Mouse (Mus musculus) midbrain, embryonic 16.5 days (tissue): ENCODE results near the gene Eps8l2. TPM values are rescaled to one million over a fixed set of nuclear protein-coding genes. Genes with fewer than 3 reads are reported as not detected.

Experiments
- ATAC-seq: fragments of 200-750 bp; cut with Nextera tagmentation; 2 replicates; pipeline ENCODE4 v1.8.0; 2017; ENCODE audit warnings: moderate TSS enrichment
- H3K27ac ChIP-seq: fragments of 300-500 bp; sonication (generic); 2 replicates; pipeline ENCODE4 v1.5.1; 2014; ENCODE audit warnings: mild to moderate bottlenecking, low read length, mixed read lengths
- H3K27me3 ChIP-seq: fragments of 300-500 bp; sonication (generic); 2 replicates; pipeline ENCODE4 v1.6.1; 2014; ENCODE audit warnings: low read depth, low read length, mixed read lengths; ENCODE audit not compliant: control insufficient read depth, insufficient read depth
- H3K36me3 ChIP-seq: fragments of 300-500 bp; sonication (generic); 2 replicates; pipeline ENCODE4 v1.6.1; 2014; ENCODE audit warnings: mild to moderate bottlenecking, low read length, moderate library complexity, mixed read lengths; ENCODE audit not compliant: control insufficient read depth, insufficient read depth
- H3K4me1 ChIP-seq: fragments of 300-500 bp; sonication (generic); 2 replicates; pipeline ENCODE4 v1.6.1; 2014; ENCODE audit warnings: mild to moderate bottlenecking, low read length, mixed read lengths; ENCODE audit not compliant: control insufficient read depth, insufficient read depth
- H3K4me2 ChIP-seq: fragments of 300-500 bp; sonication (generic); 2 replicates; pipeline ENCODE4 v1.6.1; 2014; ENCODE audit warnings: mild to moderate bottlenecking, low read length, mixed read lengths
- H3K4me3 ChIP-seq: fragments of 300-500 bp; sonication (generic); 2 replicates; pipeline ENCODE4 v1.5.1; 2014; ENCODE audit warnings: low read depth, mild to moderate bottlenecking, low read length, moderate library complexity, mixed read lengths
- H3K9ac ChIP-seq: fragments of 300-500 bp; sonication (generic); 2 replicates; pipeline ENCODE4 v1.6.1; 2014; ENCODE audit warnings: low read depth, low read length, mixed read lengths
- H3K9me3 ChIP-seq: fragments of 300-500 bp; sonication (generic); replicated peaks from 2 replicates; pipeline ENCODE4 v1.6.1; 2014; ENCODE audit warnings: mild to moderate bottlenecking, low read length, mixed read lengths; ENCODE audit not compliant: control insufficient read depth, poor library complexity, severe bottlenecking
- WGBS: fragments of 180-500 bp; shearing (Covaris S2); extraction: QIAGEN DNeasy Blood & Tissue Kit; methylation state at CpG from one replicate; pipeline ENCODE4 v1.1.7; 2014; 5-methylcytosine and 5-hydroxymethylcytosine counted together
- polyA plus RNA-seq: library from polyadenylated mRNA; unstranded; fragments of >200 nt; fragmentation: Nextera tagmentation; extraction: Ambion mirVana; gene quantifications from 2 replicates; pipeline ENCODE4 v1.2.1, GENCODE M21; 2015

Eps8l2 gene
- polyA plus RNA-seq, result 0.61 and 1.0 TPM in 2 replicates

GRCm38 (mm10) chr7:141338576-141339131 lies at the start of gene Eps8l2:
Eps8l2 (plus strand) TSS chr7:141338880.
- Histone ChIP-seq H3K4me3 (no peak within 1 kb of the TSS), H3K4me2 (peak within 1 kb of the TSS; percentile 32), H3K9ac (no peak within 1 kb of the TSS), H3K4me1 (no peaks in the 10 kb centered on the region), H3K9me3 (no peaks in the 10 kb centered on the region), H3K27me3 (peaks cover 8% of the 10 kb centered on the region; the same call in 1 of the 2 replicates), H3K36me3 (no peaks in the 10 kb centered on the region), H3K27ac (no peak within 1 kb of the TSS)
- no peak for ATAC-seq
- WGBS, result 4% methylated on average over 23 of the region's 23 CpGs

- peak; percentile 70 for ATAC-seq
- H3K4me1 ChIP-seq, result peaks cover 16% of the 10 kb centered on the region
- peaks cover 38% of the 10 kb centered on the region for H3K27me3 ChIP-seq
- H3K27ac ChIP-seq, result no peak within 1 kb of the TSS
- 1% methylated on average over 46 of the region's 46 CpGs for WGBS
- H3K4me2 ChIP-seq, result peak within 1 kb of the TSS; percentile 92
- no peaks in the 10 kb centered on the region for H3K9me3 ChIP-seq
- peak within 1 kb of the TSS; percentile 51 for H3K4me3 ChIP-seq
- H3K36me3 ChIP-seq, result no peaks in the 10 kb centered on the region
- H3K9ac ChIP-seq, result peak within 1 kb of the TSS; percentile 72
Measured at GRCm38 (mm10) chr7:141291921-141292582, 46.6 kb upstream of the Eps8l2 start, which contains the start of gene Drd4. Drd4 (plus strand) TSS chr7:141292006.

GRCm38 (mm10) chr7:141292583-141293388 lies 45.9 kb upstream of the Eps8l2 start:
- H3K4me2 ChIP-seq, result peak overlapping the region; percentile 92
- ATAC-seq, result no peak
- no peaks in the 10 kb centered on the region for H3K36me3 ChIP-seq
- no peak overlapping the region; the same call in 1 of the 2 replicates for H3K9ac ChIP-seq
- peak overlapping the region; percentile 51; the same call in 1 of the 2 replicates for H3K4me3 ChIP-seq
- H3K27ac ChIP-seq, result no peak overlapping the region
- 27% methylated on average over 15 of the region's 15 CpGs for WGBS
- peaks cover 38% of the 10 kb centered on the region for H3K27me3 ChIP-seq
- no peaks in the 10 kb centered on the region for H3K9me3 ChIP-seq
- peaks cover 16% of the 10 kb centered on the region for H3K4me1 ChIP-seq

- Histone ChIP-seq H3K4me2 (peak overlapping the region; percentile 73), H3K27ac (no peak overlapping the region), H3K4me1 (peaks cover 16% of the 10 kb centered on the region), H3K9me3 (no peaks in the 10 kb centered on the region), H3K9ac (peak overlapping the region; percentile 30), H3K4me3 (peak overlapping the region; percentile 35), H3K27me3 (peaks cover 38% of the 10 kb centered on the region), H3K36me3 (no peaks in the 10 kb centered on the region)
- under 1% methylated on average over 47 of the region's 53 CpGs for WGBS
- 0 out of 2 replicates have a peak, but pooled peaks have one; percentile 23 for ATAC-seq
Measured at GRCm38 (mm10) chr7:141293852-141294471, 44.7 kb upstream of the Eps8l2 start.

GRCm38 (mm10) chr7:141294479-141294878 lies 44.2 kb upstream of the Eps8l2 start:
- H3K27me3 ChIP-seq, result peaks cover 38% of the 10 kb centered on the region

GRCm38 (mm10) chr7:141297926-141298650 lies 40.6 kb upstream of the Eps8l2 start:
- ATAC-seq, result no peak
- 87% methylated on average over 3 of the region's 3 CpGs for WGBS
- Histone ChIP-seq H3K36me3 (peaks cover 14% of the 10 kb centered on the region), H3K4me2 (no peak overlapping the region), H3K27ac (no peak overlapping the region), H3K4me1 (peaks cover 12% of the 10 kb centered on the region), H3K27me3 (peaks cover 27% of the 10 kb centered on the region), H3K4me3 (no peak overlapping the region), H3K9me3 (no peaks in the 10 kb centered on the region), H3K9ac (no peak overlapping the region)

More at GRCm38 (mm10) chr7:141294479-141294878, 44.2 kb upstream of the Eps8l2 start:
- Histone ChIP-seq H3K36me3 (no peaks in the 10 kb centered on the region), H3K9me3 (no peaks in the 10 kb centered on the region), H3K4me2 (peak overlapping the region; percentile 73), H3K9ac (no peak overlapping the region; the same call in 1 of the 2 replicates), H3K27ac (no peak overlapping the region), H3K4me3 (peak overlapping the region; percentile 35), H3K4me1 (peaks cover 16% of the 10 kb centered on the region)
- WGBS, result 7% methylated on average over 21 of the region's 22 CpGs
- no peak for ATAC-seq

- WGBS, result 96% methylated on average over 8 of the region's 8 CpGs
- no peak for ATAC-seq
Measured at GRCm38 (mm10) chr7:141299175-141299574, 39.5 kb upstream of the Eps8l2 start.

GRCm38 (mm10) chr7:141301386-141301785 lies 37.3 kb upstream of the Eps8l2 start:
- Histone ChIP-seq H3K4me1 (no peaks in the 10 kb centered on the region), H3K9ac (no peak overlapping the region), H3K9me3 (no peaks in the 10 kb centered on the region), H3K4me2 (no peak overlapping the region), H3K36me3 (peaks cover 31% of the 10 kb centered on the region), H3K27ac (no peak overlapping the region), H3K4me3 (no peak overlapping the region), H3K27me3 (no peaks in the 10 kb centered on the region)
- no peak for ATAC-seq
- 98% methylated on average over 9 of the region's 9 CpGs for WGBS

More at GRCm38 (mm10) chr7:141299175-141299574, 39.5 kb upstream of the Eps8l2 start:
- Histone ChIP-seq H3K4me1 (peaks cover 4% of the 10 kb centered on the region), H3K4me2 (no peak overlapping the region), H3K36me3 (peaks cover 17% of the 10 kb centered on the region), H3K9me3 (no peaks in the 10 kb centered on the region), H3K9ac (no peak overlapping the region), H3K27me3 (peaks cover 16% of the 10 kb centered on the region), H3K4me3 (no peak overlapping the region), H3K27ac (no peak overlapping the region)
